Mouse (Mus musculus): Measurements from ENCODE around the gene Ptprn2. TPM values are rescaled to one million over a fixed set of nuclear protein-coding genes. Genes with fewer than 3 reads are reported as not detected.

The Ptprn2 gene
- polyA plus RNA-seq, 1 experiment from 2014 or later: 7.9 TPM

DNA sequence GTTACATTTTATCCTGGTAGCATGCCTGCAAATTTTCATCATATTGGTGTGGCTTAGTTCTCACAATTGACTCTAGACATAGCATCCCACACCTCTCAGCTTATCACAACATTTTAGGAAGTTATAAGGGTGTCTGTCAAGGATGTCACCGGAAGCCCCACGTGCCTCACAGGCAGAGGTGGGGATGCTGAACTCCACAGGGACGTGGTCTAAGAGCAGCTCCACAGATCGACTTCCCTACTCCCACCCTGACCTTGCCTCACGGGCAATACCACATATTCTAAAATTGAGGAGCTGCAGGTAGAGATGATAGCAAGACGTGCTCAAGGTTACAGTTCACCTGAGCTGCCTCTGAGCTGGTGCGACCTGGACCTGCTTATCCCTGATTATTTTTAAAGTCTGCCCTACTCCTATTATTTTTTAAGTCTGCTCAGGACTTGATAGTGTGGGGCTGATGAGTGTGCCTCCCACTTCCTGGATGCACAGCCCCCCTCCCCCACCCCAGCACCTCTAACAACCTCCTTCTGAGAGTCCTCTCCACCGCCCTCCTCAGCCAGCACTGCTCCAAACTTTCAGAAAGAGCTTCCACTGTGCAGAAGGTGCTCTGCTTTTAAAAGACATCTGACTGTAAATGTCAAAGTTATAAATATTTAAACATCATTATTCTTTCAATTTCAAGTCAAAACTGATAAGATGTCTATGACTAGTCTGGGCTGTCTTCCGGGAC lies 672.3 kb downstream of the Ptprn2 start:
- DNase-seq (ENCODE audit: low spot score): no peak
- no peaks in the 10 kb centered on the region for H3K9me3 ChIP-seq (replicated peaks)
- H3K4me1 ChIP-seq: peaks cover 70% of the 10 kb centered on the region
- peak overlapping the region; percentile 98 for H3K27ac ChIP-seq (replicated peaks)
- WGBS: 21% methylated on average over 9 of the region's 9 CpGs
- peak overlapping the region; percentile 94 for H3K4me3 ChIP-seq
- H3K36me3 ChIP-seq: peaks cover 52% of the 10 kb centered on the region
- peaks cover 72% of the 10 kb centered on the region for H3K27me3 ChIP-seq (ENCODE audit: low read depth, poor library complexity, severe bottlenecking)

DNA sequence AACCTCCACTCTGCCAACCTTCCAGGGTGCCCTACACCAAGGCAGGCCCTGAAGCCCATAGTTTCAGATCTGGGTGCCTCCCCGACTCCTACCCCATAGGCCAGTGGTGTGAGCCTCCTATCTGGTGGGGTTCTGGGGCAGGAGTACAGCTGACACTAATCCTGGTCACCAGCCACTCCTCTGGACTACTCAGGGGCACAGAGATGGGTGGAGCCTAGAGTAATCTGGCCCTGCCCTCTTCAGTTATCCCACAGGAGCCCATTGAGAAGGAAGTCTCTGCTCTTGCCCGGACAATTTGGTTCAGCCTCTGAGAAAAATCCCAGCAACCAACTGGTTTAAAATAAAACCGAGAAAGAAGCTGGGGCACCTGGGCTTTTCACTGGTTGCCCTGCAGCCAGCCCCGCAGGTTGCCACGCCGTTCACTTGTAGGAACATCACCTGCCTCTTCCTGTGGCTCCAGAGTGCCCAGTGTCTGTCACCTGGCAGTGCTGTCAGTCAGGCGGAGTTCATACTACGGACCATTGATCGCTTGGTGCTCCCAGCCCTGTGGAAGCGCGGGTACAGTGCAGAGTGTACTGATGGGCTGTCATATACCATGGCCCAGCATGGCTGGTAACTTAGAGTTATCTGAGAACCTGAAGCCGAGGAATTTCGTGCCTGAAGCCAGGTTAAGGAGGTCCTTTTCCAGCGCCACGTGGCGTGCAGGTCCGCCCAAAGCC lies 673.6 kb downstream of the Ptprn2 start:
- Histone ChIP-seq H3K27ac (replicated peaks) (peak overlapping the region; percentile 98), H3K36me3 (peaks cover 65% of the 10 kb centered on the region), H3K9me3 (replicated peaks) (no peaks in the 10 kb centered on the region), H3K27me3 (ENCODE audit: low read depth, poor library complexity, severe bottlenecking) (peaks cover 59% of the 10 kb centered on the region), H3K4me3 (peak overlapping the region; percentile 94), H3K4me1 (peaks cover 77% of the 10 kb centered on the region)
- peak; percentile 53 for DNase-seq (ENCODE audit: low spot score)
- WGBS: 10% methylated on average over 17 of the region's 17 CpGs

DNA sequence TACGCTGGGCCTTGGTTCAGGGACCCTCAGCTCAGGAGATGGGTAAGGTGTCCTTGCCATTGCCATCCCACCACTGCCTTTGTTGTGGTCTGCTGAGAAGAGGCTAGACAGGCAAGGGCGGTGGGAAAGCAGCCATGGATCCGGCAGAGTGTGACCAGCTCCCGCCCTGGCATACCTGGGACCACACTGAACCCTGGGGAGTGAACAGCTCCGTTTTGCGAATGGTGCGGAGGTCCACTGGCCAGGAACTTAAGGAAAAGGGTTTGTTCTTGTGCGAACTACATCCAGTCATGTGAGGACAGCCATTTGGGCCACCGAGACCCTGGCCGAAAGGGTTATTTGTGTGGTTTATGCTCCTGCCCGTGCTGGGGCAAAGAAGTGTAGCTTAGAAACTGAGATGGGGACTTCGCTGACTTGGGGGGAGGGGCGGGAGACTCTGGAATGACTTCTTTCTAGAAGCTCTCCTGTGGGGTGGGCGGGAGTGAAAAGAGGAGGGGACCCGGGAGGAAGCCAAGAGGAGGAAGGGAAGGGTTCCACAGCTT lies 674.2 kb downstream of the Ptprn2 start:
- H3K9me3 ChIP-seq (replicated peaks): no peaks in the 10 kb centered on the region
- DNase-seq (ENCODE audit: low spot score): peak; percentile 48
- peak overlapping the region; percentile 98 for H3K27ac ChIP-seq (replicated peaks)
- peaks cover 79% of the 10 kb centered on the region for H3K4me1 ChIP-seq
- peak overlapping the region; percentile 94 for H3K4me3 ChIP-seq
- H3K36me3 ChIP-seq: peaks cover 72% of the 10 kb centered on the region
- 9% methylated on average over 15 of the region's 15 CpGs for WGBS
- peaks cover 53% of the 10 kb centered on the region for H3K27me3 ChIP-seq (ENCODE audit: low read depth, poor library complexity, severe bottlenecking)

GRCm38 (mm10) chr12:117160211-117160891 lies 674.8 kb downstream of the Ptprn2 start:
- peak overlapping the region; percentile 94 for H3K4me3 ChIP-seq
- peak; percentile 35 for DNase-seq (ENCODE audit: low spot score)
- 6% methylated on average over 30 of the region's 30 CpGs for WGBS
- H3K36me3 ChIP-seq: peaks cover 77% of the 10 kb centered on the region
- no peaks in the 10 kb centered on the region for H3K9me3 ChIP-seq (replicated peaks)
- H3K4me1 ChIP-seq: peaks cover 84% of the 10 kb centered on the region
- H3K27ac ChIP-seq (replicated peaks): peak overlapping the region; percentile 98
- peaks cover 47% of the 10 kb centered on the region for H3K27me3 ChIP-seq (ENCODE audit: low read depth, poor library complexity, severe bottlenecking)

- peaks cover 96% of the 10 kb centered on the region for H3K4me1 ChIP-seq
- H3K36me3 ChIP-seq: peaks cover 95% of the 10 kb centered on the region
- peaks cover 37% of the 10 kb centered on the region; the same call in 1 of the 2 replicates for H3K27me3 ChIP-seq (ENCODE audit: low read depth, poor library complexity, severe bottlenecking)
- no peak overlapping the region for H3K4me3 ChIP-seq
- no peaks in the 10 kb centered on the region for H3K9me3 ChIP-seq (replicated peaks)
- DNase-seq (ENCODE audit: low spot score): no peak
- 77% methylated on average over 3 of the region's 3 CpGs for WGBS
- H3K27ac ChIP-seq (replicated peaks): no peak overlapping the region
Measured at GRCm38 (mm10) chr12:117162180-117162579, 676.7 kb downstream of the Ptprn2 start.

DNA sequence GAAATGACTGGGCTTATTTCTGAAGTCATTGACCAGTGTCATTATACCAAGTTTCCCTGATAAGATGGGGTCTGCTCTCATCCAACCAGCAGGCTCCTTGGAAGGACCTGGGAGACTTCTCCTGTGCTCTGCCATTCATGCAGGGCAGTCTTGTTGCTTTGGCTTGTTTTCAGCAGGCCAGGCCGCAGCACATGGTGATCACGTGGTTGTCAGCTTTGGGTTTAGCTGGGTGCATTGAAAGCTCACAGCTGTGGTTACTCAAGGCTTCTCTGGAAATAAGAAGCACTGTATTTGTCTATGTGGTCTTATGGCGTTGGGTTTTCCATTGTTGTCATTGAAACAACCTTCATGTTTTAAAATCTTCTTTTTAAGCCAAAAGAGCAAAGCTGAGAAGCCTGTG lies 678.3 kb downstream of the Ptprn2 start:
- 68% methylated on average over 3 of the region's 3 CpGs for WGBS

GRCm38 (mm10) chr12:117166266-117166665 lies 680.7 kb downstream of the Ptprn2 start:
- Histone ChIP-seq H3K27me3 (ENCODE audit: low read depth, poor library complexity, severe bottlenecking) (0 out of 2 replicates have a peak, but pooled peaks cover 7% of the 10 kb centered on the region), H3K4me1 (peaks cover 96% of the 10 kb centered on the region), H3K4me3 (no peak overlapping the region), H3K36me3 (peaks cover 99% of the 10 kb centered on the region), H3K9me3 (replicated peaks) (no peaks in the 10 kb centered on the region), H3K27ac (replicated peaks) (no peak overlapping the region)
- no peak for DNase-seq (ENCODE audit: low spot score)
- WGBS: 86% methylated on average over 5 of the region's 5 CpGs

More for the DNA sequence above, 678.3 kb downstream of the Ptprn2 start:
- Histone ChIP-seq H3K4me1 (peaks cover 96% of the 10 kb centered on the region), H3K27me3 (ENCODE audit: low read depth, poor library complexity, severe bottlenecking) (peaks cover 27% of the 10 kb centered on the region; the same call in 1 of the 2 replicates), H3K9me3 (replicated peaks) (no peaks in the 10 kb centered on the region), H3K27ac (replicated peaks) (no peak overlapping the region), H3K4me3 (no peak overlapping the region), H3K36me3 (peaks cover 99% of the 10 kb centered on the region)
- no peak for DNase-seq (ENCODE audit: low spot score)

DNA sequence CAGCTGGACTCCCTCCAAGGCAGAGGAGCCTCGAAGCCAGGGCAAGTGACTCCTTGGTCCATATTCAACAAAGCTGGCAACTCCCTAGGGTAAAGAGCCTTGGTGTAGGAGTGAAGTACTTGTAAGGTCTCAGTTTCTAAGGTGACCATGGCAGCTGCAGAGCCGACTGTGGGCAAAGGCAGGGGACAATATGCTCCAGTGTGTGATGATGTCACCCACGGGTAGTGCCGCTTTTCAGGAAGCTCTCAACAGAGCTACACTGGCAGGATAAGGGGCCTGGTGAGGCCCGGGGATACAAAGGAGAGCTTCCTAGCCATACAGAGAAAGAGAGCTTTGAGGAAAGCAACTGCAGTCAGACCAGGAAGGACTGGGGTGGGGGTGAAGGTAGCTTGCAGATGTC lies 684.1 kb downstream of the Ptprn2 start:
- Histone ChIP-seq H3K4me1 (peaks cover 98% of the 10 kb centered on the region), H3K9me3 (replicated peaks) (no peaks in the 10 kb centered on the region), H3K27ac (replicated peaks) (peak overlapping the region; percentile 89), H3K4me3 (peak overlapping the region; percentile 18; the same call in 1 of the 2 replicates), H3K36me3 (peaks cover 88% of the 10 kb centered on the region), H3K27me3 (ENCODE audit: low read depth, poor library complexity, severe bottlenecking) (no peaks in the 10 kb centered on the region)
- no peak for DNase-seq (ENCODE audit: low spot score)
- WGBS: 54% methylated on average over 5 of the region's 5 CpGs

DNA sequence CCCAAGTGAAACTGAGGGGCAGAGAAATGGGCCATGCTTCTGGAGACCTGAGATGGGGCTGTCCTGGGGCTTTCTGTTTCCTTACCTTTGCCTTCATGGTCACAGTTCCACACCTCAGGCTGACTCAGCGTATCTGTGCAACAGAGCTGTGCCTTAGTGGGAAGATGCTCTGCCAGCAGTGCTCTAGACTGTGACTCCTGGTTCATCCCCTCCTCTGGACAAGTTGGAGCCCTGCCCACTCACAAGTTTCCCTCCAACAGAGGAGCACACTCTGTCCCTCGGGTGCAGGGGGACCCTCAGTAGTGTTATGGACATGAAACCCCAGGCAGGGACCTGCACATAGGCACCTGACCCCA lies 687.0 kb downstream of the Ptprn2 start:
- peak overlapping the region; percentile 89 for H3K27ac ChIP-seq (replicated peaks)
- no peak for DNase-seq (ENCODE audit: low spot score)
- no peaks in the 10 kb centered on the region for H3K9me3 ChIP-seq (replicated peaks)
- 21% methylated on average over 2 of the region's 2 CpGs for WGBS
- H3K4me3 ChIP-seq: peak overlapping the region; percentile 41
- no peaks in the 10 kb centered on the region for H3K27me3 ChIP-seq (ENCODE audit: low read depth, poor library complexity, severe bottlenecking)
- peaks cover 100% of the 10 kb centered on the region for H3K4me1 ChIP-seq
- H3K36me3 ChIP-seq: peaks cover 89% of the 10 kb centered on the region

- no peaks in the 10 kb centered on the region for H3K9me3 ChIP-seq (replicated peaks)
- no peaks in the 10 kb centered on the region for H3K27me3 ChIP-seq (ENCODE audit: low read depth, poor library complexity, severe bottlenecking)
- DNase-seq (ENCODE audit: low spot score): peak; percentile 82
- peak overlapping the region; percentile 41 for H3K4me3 ChIP-seq
- H3K36me3 ChIP-seq: peaks cover 89% of the 10 kb centered on the region
- 5% methylated on average over 11 of the region's 11 CpGs for WGBS
- H3K4me1 ChIP-seq: peaks cover 97% of the 10 kb centered on the region
- peak overlapping the region; percentile 89 for H3K27ac ChIP-seq (replicated peaks)
Measured at GRCm38 (mm10) chr12:117172885-117173529, 687.5 kb downstream of the Ptprn2 start.

- no peaks in the 10 kb centered on the region for H3K27me3 ChIP-seq (ENCODE audit: low read depth, poor library complexity, severe bottlenecking)
Measured at GRCm38 (mm10) chr12:117174189-117174588, 688.7 kb downstream of the Ptprn2 start.

More at GRCm38 (mm10) chr12:117174189-117174588, 688.7 kb downstream of the Ptprn2 start:
- Histone ChIP-seq H3K4me1 (peaks cover 94% of the 10 kb centered on the region), H3K36me3 (peaks cover 89% of the 10 kb centered on the region), H3K4me3 (0 out of 2 replicates have a peak overlapping the region, but pooled peaks have one; percentile 41), H3K27ac (replicated peaks) (peak overlapping the region; percentile 89), H3K9me3 (replicated peaks) (no peaks in the 10 kb centered on the region)
- no peak for DNase-seq (ENCODE audit: low spot score)
- 16% methylated on average over 3 of the region's 3 CpGs for WGBS

Measured in midbrain, embryonic 10.5 days (tissue).